Mouse (Mus musculus): ENCODE results near the gene Mpi. TPM values are rescaled to one million over a fixed set of nuclear protein-coding genes. Genes with fewer than 3 reads are reported as not detected.
A peak's percentile ranks its signal among the peaks of the same experiment; 100 is the strongest.

Gene Mpi
- polyA plus RNA-seq, 1 experiment from 2014 or later = 22.8 TPM

GRCm38 (mm10) chr9:57537044-57537727 lies 15.4 kb downstream of the Mpi start, which contains the start of gene Fam219b:
Gene Fam219b (plus strand): TSS chr9:57537528.
- no peaks in the 10 kb centered on the region for H3K27me3 ChIP-seq (replicated peaks; ENCODE audit: control insufficient read depth, insufficient read depth, low read length)
- 0 out of 2 replicates have a peak, but pooled peaks cover 4% of the 10 kb centered on the region for H3K4me1 ChIP-seq (replicated peaks; ENCODE audit: control insufficient read depth, insufficient read depth, low read length)
- H3K9me3 ChIP-seq (ENCODE audit: control insufficient read depth) = no peaks in the 10 kb centered on the region
- 0 out of 2 replicates have a peak, but pooled peaks have one; percentile 21 for TF ChIP-seq CTCF (IDR thresholded peaks at IDR 0.05; ENCODE audit: low read depth)
- H3K4me3 ChIP-seq (ENCODE audit: low read depth, low read length) = peak within 1 kb of the TSS; percentile 85
- peak within 1 kb of the TSS; percentile 81 for H3K9ac ChIP-seq (ENCODE audit: low read depth, low read length)
- WGBS = 1% methylated on average over 45 of the region's 45 CpGs
- H3K4me2 ChIP-seq (replicated peaks; ENCODE audit: low read depth) = peak within 1 kb of the TSS; percentile 95
- peak; percentile 87 for ATAC-seq
- peaks cover 26% of the 10 kb centered on the region for H3K36me3 ChIP-seq (ENCODE audit: control insufficient read depth, insufficient read depth)
- H3K27ac ChIP-seq (ENCODE audit: low read depth, low read length) = peak within 1 kb of the TSS; percentile 73

- TF ChIP-seq CTCF (IDR thresholded peaks at IDR 0.05; ENCODE audit: low read depth) = no peak
- Histone ChIP-seq H3K36me3 (ENCODE audit: control insufficient read depth, insufficient read depth) (peaks cover 28% of the 10 kb centered on the region), H3K27me3 (replicated peaks; ENCODE audit: control insufficient read depth, insufficient read depth, low read length) (no peaks in the 10 kb centered on the region), H3K27ac (ENCODE audit: low read depth, low read length) (no peak overlapping the region), H3K4me2 (replicated peaks; ENCODE audit: low read depth) (peak overlapping the region; percentile 95; the same call in 1 of the 2 replicates), H3K4me1 (replicated peaks; ENCODE audit: control insufficient read depth, insufficient read depth, low read length) (0 out of 2 replicates have a peak, but pooled peaks cover 4% of the 10 kb centered on the region), H3K9me3 (ENCODE audit: control insufficient read depth) (no peaks in the 10 kb centered on the region), H3K9ac (ENCODE audit: low read depth, low read length) (0 out of 2 replicates have a peak overlapping the region, but pooled peaks have one; percentile 81), H3K4me3 (ENCODE audit: low read depth, low read length) (no peak overlapping the region)
- 86% methylated on average over 5 of the region's 5 CpGs for WGBS
- no peak for ATAC-seq
Observed at GRCm38 (mm10) chr9:57536362-57536761, 16.2 kb downstream of the Mpi start.

DNA sequence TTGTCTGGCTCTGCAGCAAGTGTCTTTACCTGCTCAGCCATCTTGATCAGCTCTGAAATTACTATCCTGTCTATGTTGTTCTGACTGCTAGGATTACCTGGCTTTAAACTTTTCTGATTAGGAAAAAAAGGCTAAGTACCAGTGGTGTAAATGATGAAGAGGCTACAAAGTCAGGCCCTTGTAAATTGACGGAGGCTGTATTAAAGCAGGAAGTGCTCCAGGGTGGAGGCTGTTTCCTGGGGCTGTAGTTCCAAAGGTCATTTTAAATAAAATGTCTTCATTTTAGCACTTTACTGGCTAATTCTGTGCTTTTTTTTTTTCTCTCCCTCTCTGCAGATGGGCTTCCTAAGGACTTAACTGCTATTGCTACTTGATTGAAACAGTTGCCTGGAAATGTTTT lies 20.6 kb downstream of the Mpi start:
- ATAC-seq = no peak
- Histone ChIP-seq H3K27ac (ENCODE audit: low read depth, low read length) (peak overlapping the region; percentile 69), H3K36me3 (ENCODE audit: control insufficient read depth, insufficient read depth) (peaks cover 34% of the 10 kb centered on the region), H3K4me3 (ENCODE audit: low read depth, low read length) (no peak overlapping the region), H3K9me3 (ENCODE audit: control insufficient read depth) (no peaks in the 10 kb centered on the region), H3K4me2 (replicated peaks; ENCODE audit: low read depth) (no peak overlapping the region), H3K9ac (ENCODE audit: low read depth, low read length) (no peak overlapping the region), H3K4me1 (replicated peaks; ENCODE audit: control insufficient read depth, insufficient read depth, low read length) (no peaks in the 10 kb centered on the region), H3K27me3 (replicated peaks; ENCODE audit: control insufficient read depth, insufficient read depth, low read length) (no peaks in the 10 kb centered on the region)
- WGBS = 22% methylated on average over 1 of the region's 1 CpGs
- no peak for TF ChIP-seq CTCF (IDR thresholded peaks at IDR 0.05; ENCODE audit: low read depth)

DNA sequence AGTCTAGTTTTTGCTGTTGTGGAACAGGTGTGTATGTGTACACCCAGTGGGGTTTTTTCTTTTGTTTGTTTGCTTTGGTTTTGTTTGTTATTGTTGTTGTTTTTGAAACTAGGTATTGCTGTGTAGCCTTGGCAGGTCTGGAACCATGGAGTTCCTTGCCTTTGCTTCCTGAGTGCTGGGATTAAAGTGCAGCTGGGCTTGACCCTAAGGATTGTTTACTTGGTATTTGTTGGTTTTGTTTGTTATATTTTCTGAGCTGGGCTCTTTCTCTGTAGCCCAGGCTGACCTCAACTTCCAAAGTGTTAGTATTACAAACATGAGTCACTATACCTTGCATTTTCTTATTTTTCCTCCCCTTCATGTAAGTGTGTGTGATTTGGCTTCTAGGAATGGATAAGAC lies 26.1 kb downstream of the Mpi start:
- no peak for TF ChIP-seq CTCF (IDR thresholded peaks at IDR 0.05; ENCODE audit: low read depth)
- no peak for ATAC-seq
- H3K27ac ChIP-seq (ENCODE audit: low read depth, low read length) = no peak overlapping the region
- no peak overlapping the region for H3K4me3 ChIP-seq (ENCODE audit: low read depth, low read length)
- peaks cover 10% of the 10 kb centered on the region for H3K36me3 ChIP-seq (ENCODE audit: control insufficient read depth, insufficient read depth)
- no peaks in the 10 kb centered on the region for H3K9me3 ChIP-seq (ENCODE audit: control insufficient read depth)
- peaks cover 21% of the 10 kb centered on the region; the same call in 1 of the 2 replicates for H3K4me1 ChIP-seq (replicated peaks; ENCODE audit: control insufficient read depth, insufficient read depth, low read length)
- H3K4me2 ChIP-seq (replicated peaks; ENCODE audit: low read depth) = no peak overlapping the region
- H3K27me3 ChIP-seq (replicated peaks; ENCODE audit: control insufficient read depth, insufficient read depth, low read length) = no peaks in the 10 kb centered on the region
- H3K9ac ChIP-seq (ENCODE audit: low read depth, low read length) = no peak overlapping the region

DNA sequence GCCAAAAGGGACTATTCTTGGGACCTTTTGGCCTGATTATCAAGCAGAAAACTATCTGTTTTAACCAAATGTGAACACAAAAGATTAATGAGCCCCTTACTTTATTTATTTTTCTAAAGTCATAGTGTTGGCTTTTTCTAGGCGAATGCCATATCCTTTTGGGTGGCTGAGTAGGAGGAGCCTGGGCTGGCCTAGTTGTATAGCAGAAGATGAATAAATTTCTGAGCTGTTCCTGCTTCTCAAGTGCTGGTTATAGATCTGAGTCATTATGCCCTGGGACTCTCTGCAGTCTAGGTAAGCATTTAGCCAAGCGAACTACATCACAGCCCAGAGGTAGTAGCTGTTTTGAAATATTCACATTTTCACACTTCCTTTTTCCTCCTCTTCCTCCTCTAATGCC lies 27.0 kb downstream of the Mpi start:
- no peaks in the 10 kb centered on the region for H3K9me3 ChIP-seq (ENCODE audit: control insufficient read depth)
- no peak overlapping the region for H3K27ac ChIP-seq (ENCODE audit: low read depth, low read length)
- H3K36me3 ChIP-seq (ENCODE audit: control insufficient read depth, insufficient read depth) = peaks cover 4% of the 10 kb centered on the region
- 40% methylated on average over 2 of the region's 2 CpGs for WGBS
- no peak overlapping the region for H3K9ac ChIP-seq (ENCODE audit: low read depth, low read length)
- H3K27me3 ChIP-seq (replicated peaks; ENCODE audit: control insufficient read depth, insufficient read depth, low read length) = no peaks in the 10 kb centered on the region
- no peak for TF ChIP-seq CTCF (IDR thresholded peaks at IDR 0.05; ENCODE audit: low read depth)
- ATAC-seq = no peak
- H3K4me1 ChIP-seq (replicated peaks; ENCODE audit: control insufficient read depth, insufficient read depth, low read length) = peaks cover 21% of the 10 kb centered on the region; the same call in 1 of the 2 replicates
- H3K4me2 ChIP-seq (replicated peaks; ENCODE audit: low read depth) = no peak overlapping the region
- no peak overlapping the region for H3K4me3 ChIP-seq (ENCODE audit: low read depth, low read length)

DNA sequence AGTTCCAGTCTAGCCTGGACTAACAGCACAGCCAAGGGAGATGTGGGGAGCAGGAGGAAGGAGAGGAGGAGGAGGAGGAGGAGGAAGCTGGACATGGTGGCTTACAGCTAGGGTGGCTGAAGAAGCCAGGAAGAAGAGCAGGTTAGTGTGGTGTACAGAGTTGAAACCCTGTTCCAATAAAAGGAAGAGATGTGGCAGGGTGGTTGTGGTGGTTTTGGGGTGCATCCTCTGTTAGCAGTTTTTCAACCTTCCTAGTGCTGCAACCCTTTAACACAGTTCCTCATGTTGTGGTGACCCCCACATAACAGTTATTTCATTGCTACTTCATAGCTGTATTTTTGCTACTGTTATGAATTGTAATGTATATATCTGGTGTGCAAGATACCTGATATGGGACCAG lies 28.1 kb downstream of the Mpi start:
- Histone ChIP-seq H3K27ac (ENCODE audit: low read depth, low read length) (no peak overlapping the region), H3K4me1 (replicated peaks; ENCODE audit: control insufficient read depth, insufficient read depth, low read length) (peaks cover 21% of the 10 kb centered on the region; the same call in 1 of the 2 replicates), H3K27me3 (replicated peaks; ENCODE audit: control insufficient read depth, insufficient read depth, low read length) (no peaks in the 10 kb centered on the region), H3K4me2 (replicated peaks; ENCODE audit: low read depth) (0 out of 2 replicates have a peak overlapping the region, but pooled peaks have one; percentile 17), H3K9me3 (ENCODE audit: control insufficient read depth) (no peaks in the 10 kb centered on the region), H3K9ac (ENCODE audit: low read depth, low read length) (no peak overlapping the region), H3K36me3 (ENCODE audit: control insufficient read depth, insufficient read depth) (peaks cover 4% of the 10 kb centered on the region), H3K4me3 (ENCODE audit: low read depth, low read length) (no peak overlapping the region)
- no peak for ATAC-seq
- TF ChIP-seq CTCF (IDR thresholded peaks at IDR 0.05; ENCODE audit: low read depth) = no peak
